Mouse (Mus musculus) kidney, postnatal 36 days (tissue): ENCODE results near the gene Tfap2a.

Experiments used
- DNase-seq, 2 experiments: peaks; one replicate each; pipeline ENCODE4 v3.0.0; 2021 to 2022; ENCODE audit warnings: mixed read lengths in 2 of 2

Gene Tfap2a

DNA sequence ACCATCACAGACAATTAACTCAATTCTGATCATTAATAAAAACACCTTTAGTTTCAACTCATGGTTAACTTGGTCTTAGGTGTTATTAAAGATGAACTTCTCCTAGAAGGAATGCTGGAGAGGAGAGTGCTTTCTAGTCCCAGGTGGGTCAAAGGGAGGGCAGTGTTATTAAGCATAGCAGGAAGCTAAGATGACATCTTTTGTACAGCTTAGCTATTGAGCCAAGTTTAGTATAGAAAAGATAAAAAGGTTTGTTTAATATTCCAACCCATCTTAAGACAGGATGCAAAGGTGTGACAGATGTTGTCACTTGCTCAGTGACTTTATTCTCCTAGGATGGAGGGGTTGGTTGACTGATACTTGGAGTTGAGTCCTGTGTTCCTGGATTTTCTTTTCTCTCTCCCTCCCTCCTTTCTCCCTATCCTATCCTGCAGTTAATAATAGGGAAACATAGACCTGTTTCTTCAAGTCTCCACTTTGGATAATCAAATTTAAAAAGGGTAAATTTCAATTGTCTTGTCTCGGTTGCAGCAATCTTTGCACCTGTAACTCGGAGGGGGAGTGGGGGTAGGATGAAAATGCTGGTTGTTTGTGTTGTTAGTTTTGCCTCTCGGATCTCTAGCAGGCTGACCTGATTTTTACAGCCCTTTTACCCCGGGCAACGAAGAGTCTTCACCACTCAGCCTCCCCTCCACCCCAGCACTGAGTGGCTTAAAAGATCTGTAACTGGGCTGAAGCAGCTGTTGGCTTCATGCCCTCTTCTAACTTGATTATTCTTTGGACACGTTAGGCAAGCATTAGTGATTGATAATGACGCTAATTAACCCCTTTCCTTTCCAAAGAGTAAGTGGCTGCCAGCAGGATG, 26.3 kb downstream of the Tfap2a start:
- DNase-seq, result no peak

DNA sequence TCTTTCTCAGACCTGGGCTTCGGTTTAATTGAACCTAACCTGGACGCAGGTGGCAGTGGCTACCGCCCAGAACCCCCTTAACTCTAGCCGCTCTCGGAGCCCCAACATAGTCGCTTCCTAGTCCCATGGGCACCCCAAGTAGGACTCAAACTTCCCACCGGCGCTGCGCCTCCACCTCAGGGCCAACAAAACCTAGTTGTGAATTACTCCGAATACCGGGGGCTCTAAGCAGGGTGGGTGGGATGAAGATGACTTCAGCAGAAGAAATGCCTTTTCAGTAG, 28.2 kb downstream of the Tfap2a start:
- no peak for DNase-seq

DNA sequence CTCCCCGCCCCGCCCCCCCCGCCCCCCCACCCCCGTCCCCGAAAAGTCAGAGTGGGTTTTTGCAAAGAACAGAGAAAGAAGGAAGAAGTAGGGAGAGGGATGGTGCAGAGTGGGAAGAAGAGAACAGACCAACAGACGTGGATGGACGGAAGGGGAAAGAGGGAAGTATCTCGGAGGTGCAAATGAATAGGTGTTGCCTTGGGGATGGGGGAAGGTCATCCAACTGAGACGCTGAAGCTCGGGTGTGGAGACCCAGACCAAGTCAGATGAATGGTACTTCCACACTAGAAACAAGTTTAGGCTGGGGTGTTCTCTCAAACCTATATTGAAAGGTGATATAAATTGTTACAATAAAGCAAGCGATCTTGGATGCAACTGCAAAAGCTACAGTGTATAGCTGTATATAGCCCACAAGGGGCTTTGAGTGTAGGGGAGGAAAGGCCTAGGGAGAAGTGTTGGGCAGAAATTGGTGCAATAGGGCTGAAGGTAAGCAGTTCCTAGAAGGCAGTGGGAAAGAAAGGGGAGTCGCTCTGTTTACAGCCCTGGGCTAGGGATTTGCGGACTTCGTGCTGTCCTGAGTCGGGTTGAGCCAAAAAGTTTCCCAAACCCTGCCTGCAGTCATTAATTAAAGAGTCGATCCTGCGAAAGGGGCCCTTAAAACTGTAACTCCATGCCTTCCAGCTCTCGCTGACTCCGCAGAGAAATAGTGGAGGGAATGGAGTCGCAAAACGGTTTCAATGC, 28.7 kb downstream of the Tfap2a start:
- DNase-seq, result no peak

DNA sequence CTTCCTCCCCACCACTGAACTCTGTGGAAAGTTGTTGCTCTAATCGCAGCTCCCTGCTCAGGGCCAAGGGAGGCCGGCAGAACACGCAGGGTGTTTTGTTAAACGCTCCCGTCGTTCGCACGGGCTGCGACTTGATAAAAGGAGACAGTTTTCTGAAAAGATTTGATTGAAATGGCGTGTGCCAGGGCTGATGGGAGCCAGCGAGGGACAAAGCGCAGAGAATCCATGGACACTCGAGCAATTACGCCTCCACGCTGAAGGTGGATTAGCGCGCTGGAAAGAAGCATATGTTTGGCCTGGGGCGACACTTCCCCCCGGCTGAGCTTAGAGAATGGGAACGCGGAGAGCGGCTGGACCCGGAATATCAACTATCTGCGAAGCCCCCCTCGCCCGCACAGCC, 29.3 kb downstream of the Tfap2a start:
- DNase-seq, result no peak

DNA sequence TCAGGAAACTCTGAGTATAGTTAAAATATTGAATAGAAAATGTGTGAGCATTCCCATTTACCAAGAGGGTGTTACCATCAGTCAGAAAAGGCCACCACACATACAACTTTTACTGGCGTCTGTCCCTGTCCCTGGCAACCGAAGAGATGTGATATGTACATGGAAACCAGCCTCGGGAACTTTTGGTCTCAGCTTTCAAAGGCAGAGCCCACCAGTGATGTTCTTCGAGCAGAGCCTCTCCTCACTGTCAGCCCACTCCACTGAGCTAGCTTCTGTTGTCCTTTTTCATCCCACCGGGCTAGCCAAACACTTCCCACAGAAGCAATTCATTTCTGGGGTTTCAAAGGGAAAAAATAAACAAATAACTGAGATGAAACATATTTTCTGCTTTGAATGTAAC, 29.9 kb downstream of the Tfap2a start:
- no peak for DNase-seq

DNA sequence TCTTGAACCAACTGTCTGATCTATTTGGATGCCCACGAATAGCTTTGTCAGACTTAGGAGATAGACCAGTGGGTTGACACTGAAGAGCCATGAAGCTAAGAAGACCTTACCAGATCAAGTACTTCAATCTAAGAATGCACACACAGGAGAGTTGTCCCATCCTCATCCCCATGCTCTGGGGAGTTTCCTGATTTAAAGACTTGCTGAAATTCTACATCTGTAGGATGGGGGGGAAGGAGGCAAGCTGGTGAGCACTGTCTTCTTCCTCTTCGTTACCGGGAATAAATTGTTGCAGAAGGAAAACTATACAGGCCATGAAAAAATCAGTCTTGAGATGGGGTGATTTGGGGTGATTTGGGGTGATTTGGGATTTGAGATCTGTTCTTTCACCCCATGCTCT, 30.5 kb downstream of the Tfap2a start:
- no peak for DNase-seq

DNA sequence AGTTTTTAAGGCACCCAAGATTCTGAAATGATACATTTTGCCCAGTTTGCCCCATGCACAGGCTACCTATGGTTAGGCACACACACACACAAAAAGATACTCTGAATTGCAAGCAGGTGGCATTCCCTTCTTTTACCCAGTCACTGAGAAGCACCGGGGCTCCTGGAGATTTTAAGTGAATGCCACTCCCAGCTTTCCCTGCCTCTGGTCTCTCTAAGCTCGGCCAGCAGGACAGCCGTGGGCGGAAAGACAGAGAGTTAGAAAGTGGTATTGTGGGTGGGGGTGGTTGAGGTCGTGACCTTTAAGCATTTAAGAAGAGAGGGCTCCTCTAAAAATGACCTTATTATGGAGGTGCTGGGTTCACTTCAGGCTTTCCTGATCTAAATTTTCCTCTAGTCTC, 31.6 kb downstream of the Tfap2a start:
- DNase-seq, result no peak

DNA sequence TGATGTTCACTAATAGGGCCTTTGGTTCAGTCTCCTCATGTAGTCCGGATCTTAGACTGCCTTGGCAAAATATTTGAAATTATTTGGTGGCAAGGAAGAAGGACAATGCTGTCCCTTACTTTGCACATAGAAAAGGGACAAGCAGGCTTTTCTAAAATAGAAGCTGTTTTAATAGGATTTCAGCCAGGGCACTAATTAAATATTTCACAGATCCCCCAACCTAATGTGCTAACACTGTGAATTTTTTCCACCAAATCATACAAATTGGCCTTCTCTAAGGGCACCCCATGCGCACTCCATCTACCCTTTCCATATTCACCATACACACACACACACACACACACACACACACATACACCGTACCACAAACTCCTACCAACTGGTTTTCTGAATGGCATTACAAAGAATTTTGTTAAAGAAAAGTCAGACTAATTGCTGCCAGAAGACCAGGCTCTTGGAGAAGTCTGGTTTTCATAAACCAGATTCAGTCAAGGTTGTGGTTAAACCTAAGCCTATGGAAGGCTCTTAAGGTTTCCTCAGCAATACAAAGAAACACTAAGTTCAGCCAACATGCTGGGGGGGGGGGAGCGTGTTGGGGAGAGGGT, 32.3 kb downstream of the Tfap2a start:
- no peak for DNase-seq

DNA sequence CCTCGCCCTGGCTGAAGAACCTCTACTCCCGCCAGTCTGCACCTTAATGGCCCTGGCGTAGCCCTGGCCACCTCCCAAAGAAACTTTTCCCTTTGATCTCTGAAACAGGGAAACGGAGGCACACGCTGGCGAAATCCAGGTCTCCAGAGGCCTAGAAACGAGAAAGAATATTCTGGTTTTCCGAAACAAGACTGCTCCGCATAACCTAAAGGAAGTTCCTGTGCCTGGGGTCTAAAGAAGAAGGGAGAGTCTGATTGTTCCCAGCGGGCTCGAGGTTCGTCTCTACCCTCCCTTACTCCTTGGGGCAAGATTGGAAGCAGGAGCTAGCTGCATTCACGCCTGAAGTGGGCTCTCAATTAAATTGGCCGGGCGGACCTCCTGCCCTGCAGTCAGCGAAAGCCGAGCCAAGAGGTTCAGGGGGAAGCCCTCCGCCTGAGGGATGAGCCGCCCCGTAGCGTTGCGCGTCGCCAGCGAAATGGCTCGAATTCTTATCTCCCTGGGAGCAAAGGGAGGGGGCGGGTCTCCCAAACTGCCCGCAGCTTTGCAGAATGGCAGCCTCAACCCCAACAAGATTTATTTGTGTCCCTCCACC, 33.2 kb downstream of the Tfap2a start:
- no peak for DNase-seq

DNA sequence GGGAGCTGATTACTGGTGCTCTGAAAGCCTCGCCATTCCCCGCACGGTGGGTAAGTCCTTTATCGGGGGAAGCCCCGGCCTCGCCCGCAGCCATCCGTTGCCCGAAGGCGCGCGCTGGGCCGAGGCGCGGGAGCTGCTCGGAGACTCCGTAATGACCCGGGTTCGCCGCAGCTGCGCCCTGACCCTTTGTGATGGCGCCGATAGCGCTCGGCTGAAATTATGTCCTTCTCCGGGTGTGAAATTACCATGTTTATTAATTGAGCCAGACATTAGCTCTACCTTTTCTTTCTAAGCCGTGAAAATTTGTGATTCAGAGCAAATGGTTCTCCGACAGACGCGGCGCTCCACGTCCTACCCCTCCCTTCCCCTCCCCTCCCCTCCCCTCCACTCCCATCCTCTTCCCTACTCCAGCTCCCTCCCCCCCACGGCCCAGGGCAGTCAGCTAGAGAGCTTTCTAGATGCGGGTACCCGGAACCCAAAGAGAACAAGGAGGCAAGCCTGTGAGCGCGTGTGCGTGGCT, 34.1 kb downstream of the Tfap2a start:
- no peak for DNase-seq

DNA sequence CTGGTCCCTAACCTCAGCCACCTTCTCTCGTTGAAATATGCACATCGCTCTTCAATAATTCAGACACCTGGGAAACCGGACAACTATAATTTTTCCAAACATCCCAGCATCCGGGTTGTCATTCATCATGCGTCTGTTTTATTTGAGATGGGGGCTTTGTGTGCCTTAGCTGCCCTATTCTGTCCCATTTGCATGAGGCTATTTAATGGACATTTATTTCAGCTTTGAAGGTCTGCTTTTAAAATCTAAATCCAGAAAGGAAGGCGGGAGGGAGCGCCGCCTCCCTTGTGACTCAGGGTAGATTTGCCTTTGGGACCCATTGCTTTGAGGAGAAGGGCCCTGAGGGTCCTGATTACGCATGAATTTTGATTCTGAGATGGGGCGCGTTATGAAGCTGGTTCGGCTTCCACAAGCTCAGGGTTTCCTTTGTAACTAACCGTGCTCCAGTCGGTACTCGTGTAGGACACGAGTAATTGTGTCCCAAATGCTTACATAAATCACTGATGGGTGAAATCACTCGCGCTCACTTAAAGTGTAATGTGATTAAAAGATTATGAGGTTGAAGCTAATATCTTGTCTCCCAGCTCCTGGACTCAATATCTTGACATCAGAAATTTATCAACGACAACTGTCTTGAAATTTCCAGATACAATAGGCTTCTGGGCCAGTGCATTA, 34.9 kb downstream of the Tfap2a start:
- no peak for DNase-seq

DNA sequence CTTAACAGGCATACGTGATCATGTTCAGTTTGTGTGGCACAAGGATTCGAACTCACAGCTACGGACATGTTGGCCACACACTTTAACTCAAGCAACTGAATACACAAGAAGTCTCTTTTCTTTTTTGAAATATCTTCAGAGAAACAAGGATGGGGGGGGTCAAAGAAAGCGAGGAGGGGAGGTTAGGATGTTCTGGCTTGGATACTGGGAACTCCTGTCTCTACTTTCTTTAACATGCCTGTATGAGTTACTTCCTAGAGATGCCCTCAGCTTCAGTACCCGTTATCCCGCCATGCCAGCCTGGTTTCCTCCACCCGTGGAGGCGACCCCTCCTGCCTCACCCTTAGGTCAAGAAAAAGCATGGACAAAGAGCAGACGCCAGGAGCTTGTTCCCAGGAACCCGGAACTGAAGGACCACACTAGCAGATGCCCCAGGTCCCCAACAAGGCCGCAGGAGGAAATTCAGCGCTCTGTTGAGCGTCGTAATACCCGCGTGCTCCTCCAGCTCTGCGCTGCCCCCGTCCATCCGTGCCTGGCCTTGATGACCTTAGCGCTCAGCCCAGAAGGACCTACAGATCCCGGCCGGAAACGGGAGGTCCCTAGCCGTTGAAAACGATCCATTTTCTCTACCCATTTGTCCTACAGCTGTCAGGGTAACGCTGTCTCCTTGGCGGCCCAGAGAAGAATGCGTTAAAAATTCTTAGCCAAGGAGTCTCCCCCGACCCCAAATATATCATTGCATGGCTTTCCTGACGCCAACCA, 35.6 kb downstream of the Tfap2a start:
- no peak for DNase-seq

DNA sequence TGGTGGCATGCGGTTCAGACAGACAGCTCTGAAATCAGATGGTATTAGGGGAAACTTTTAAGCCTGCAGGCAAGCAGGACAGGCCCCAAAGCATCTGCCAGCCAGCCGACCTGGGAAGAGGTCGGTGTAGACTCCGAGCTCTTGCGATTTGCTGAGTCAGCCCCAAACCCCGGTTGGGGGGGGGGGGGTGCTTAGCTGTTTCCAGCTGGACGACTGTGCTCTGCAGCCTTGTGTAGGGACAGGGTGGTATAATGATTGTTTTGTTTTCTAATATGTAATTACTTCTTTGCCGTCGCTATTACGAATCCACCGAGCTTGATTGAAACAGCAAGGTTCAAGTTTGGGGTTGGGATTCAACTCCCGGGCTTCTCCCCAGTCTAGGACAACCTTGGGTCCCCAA, 36.5 kb downstream of the Tfap2a start:
- DNase-seq, result no peak

DNA sequence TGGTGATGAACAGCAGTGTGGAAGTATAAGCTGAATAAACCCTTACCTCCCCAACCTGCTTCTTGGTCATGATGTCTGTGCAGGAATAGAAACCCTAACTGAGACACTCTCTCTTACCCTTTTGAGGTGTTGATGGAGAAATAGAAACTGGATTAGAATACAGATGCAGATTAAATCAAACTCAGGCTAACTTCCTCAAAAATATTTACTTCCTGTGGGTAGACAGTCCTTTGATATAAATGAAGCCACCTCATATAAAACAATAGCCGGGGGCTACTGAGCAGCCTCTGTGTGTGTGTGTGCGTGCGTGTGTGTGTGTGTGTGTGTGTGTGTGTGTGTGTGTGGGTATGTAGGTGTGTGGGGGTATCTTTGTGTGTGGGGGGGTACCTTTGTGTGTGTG, 52.4 kb downstream of the Tfap2a start:
- DNase-seq, result no peak

DNA sequence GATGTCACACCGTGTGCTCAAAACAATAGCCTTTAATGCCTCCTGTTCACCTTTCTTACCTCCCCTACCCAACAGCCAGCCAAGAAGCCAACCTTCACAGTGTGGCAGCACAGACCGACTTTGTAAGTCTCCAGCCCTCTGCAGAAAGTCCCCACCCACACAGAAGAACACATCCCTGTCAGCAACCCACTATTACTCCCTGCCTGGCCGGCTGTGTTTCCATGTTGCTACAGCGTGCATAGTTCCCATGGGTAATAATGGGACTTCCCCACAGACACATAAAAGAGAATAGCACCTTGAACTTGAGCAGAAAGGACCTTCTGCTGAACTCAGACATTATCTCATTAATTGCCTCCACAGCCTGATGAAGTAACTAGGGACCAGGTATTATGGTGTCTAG, 61.4 kb downstream of the Tfap2a start:
- no peak for DNase-seq
